Mouse (Mus musculus) cerebellum, adult 9-10 months (tissue): ENCODE results near the gene Gm3409.
A peak's percentile ranks its signal among the peaks of the same experiment; 100 is the strongest.
"Not testable (repeated sequence)": the region's sequence is repeated elsewhere in the genome, so short reads cannot be mapped to it uniquely, and the experiment has no call there.

ENCODE experiments used
- DNase-seq: peaks from one replicate; pipeline ENCODE4 v3.0.0; 2022

Gene Gm3409

GRCm38 (mm10) chr5:146537347-146537746 is at the start of gene Gm3409:
Gene Gm3409 (plus strand): TSS chr5:146537647.
- DNase-seq: not testable (repeated sequence)

- DNase-seq: peak; percentile 53
Observed at GRCm38 (mm10) chr5:146488959-146489358, 48.5 kb upstream of the Gm3409 start.

- DNase-seq: not testable (repeated sequence)
Observed at GRCm38 (mm10) chr5:146491063-146491462, 46.4 kb upstream of the Gm3409 start, which contains the start of gene Gm6370. Gene Gm6370 (plus strand): TSS chr5:146491363.

DNA sequence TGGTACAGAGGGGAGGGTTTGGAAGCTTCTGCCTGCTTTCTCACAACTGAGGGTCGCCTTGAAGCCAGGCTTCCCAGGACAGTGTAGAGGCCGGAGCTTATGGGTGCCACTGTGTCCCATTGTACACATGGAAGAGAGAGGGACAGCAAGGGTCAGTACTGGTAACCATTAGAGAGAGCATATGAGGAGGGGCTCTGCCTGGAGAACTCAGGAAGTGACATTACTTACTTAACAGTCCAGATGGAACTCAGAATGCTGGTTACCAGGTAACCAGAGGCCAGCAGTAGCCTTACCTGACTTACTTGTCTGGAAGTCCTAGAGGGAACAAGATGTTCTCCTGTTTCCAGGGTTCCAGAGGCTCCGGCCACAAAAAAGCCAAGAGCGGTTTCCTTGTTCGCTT is 35.3 kb upstream of the Gm3409 start, which contains the start of gene 4930449I24Rik:
4930449I24Rik (plus strand) TSS at position 301 of the 400 bp plus-strand sequence.
- not testable (repeated sequence) for DNase-seq

GRCm38 (mm10) chr5:146513823-146514222 is 23.6 kb upstream of the Gm3409 start, which contains the start of gene Gm3402:
Gene Gm3402 (plus strand): TSS chr5:146514123.
- not testable (repeated sequence) for DNase-seq

DNA sequence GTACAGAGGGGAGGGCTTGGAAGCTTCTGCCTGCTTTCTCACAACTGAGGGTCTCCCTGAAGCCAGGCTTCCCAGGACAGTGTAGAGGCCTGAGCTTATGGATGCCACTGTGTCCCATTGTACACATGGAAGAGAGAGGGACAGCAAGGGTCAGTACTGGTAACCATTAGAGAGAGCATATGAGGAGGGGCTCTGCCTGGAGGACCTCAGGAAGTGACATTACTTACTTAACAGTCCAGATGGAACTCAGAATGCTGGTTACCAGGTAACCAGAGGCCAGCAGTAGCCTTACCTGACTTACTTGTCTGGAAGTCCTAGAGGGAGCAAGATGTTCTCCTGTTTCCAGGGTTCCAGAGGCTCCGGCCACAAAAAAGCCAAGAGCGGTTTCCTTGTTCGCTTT is 11.9 kb upstream of the Gm3409 start, which contains the start of gene Gm3404:
Gm3404 (plus strand) TSS at position 301 of the 400 bp plus-strand sequence.
- DNase-seq: not testable (repeated sequence)

GRCm38 (mm10) chr5:146555836-146556235 is 18.4 kb downstream of the Gm3409 start, which contains the start of gene Gm3415:
Gene Gm3415 (plus strand): TSS chr5:146556136.
- not testable (repeated sequence) for DNase-seq

GRCm38 (mm10) chr5:146564259-146564658 is 26.8 kb downstream of the Gm3409 start:
- DNase-seq: no peak

DNA sequence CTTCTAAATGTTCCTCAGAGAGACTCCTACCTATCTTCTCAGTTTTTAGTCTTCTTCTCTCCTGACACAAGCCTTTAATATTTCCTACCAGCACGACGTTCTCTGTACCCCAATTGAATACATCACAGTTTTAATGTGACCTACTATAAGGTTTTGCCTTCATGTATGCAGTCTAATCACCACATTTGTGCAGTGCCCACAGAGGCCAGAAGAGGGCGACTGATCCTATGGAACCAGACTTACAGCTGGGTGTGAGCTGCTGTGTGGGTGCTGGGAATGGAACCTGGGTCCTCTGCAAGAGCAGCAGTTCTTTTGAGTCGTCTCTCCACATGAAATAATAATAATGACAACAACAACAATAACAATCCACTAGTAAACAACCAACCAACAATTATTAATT is 29.6 kb downstream of the Gm3409 start:
- no peak for DNase-seq

- DNase-seq: not testable (repeated sequence)
Observed at GRCm38 (mm10) chr5:146570179-146570578, 32.7 kb downstream of the Gm3409 start.

DNA sequence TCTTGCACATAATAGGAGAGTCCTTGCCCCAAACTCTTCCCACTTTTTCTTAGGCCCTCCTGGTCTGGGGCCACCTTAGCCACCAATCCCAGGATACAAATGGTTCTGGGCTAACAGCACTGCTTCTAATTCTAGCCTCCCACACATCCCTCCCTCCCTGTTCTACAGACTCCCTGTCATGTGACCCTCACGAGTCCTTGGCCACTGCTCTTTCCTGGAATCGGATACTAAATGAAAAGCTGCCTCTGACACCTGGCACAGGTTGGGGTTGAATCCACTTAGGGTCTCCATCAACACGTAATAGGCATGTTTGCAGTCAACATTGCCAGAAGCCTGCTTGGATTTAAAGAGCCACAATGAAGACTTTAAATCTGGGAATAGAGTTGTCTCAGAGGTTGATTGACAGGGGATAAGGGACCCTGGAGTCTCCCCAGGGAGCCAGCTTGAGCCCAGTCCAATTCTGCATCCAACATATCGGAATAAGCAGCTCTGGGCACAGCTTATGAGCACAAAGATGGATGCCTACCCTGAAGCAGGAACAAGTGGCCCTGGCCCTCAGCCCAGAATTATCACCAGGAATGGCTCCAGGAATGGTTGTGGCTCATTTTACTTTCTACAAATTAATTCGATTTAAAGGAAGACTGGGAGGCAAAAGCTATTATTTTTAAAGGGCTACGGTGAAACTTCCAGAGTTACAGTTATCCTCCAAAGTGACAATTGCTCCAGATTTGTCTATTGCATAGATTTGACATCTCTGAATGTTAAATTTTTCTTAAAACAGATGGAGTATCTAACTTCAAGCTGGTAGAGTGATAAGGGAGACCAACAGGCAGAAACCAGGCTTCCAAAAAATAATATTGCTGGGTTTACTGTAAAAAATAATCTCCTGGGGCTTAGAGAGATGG is 34.6 kb downstream of the Gm3409 start:
- DNase-seq: not testable (repeated sequence)

GRCm38 (mm10) chr5:146572735-146573042 is 35.2 kb downstream of the Gm3409 start:
- not testable (repeated sequence) for DNase-seq

GRCm38 (mm10) chr5:146576668-146577067 is 39.2 kb downstream of the Gm3409 start:
- no peak for DNase-seq

DNA sequence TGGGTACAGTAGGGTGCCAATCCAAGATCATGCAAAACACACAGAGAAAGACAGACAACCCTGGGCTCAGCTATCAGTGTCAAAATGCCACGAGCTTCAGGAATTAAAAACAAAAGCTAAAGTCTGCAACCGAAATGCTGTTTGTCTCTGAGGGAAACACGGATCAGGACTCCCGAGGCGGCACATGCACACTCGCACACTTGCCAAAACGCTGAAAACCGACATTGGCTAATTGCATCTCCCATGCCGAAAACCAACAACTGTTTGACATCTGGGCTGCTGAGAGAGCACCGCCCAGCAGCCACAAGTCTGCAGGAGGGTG is 46.7 kb downstream of the Gm3409 start:
- no peak for DNase-seq

GRCm38 (mm10) chr5:146584478-146585306 is 47.2 kb downstream of the Gm3409 start, which contains the start of gene Gpr12:
Gene Gpr12 (minus strand): TSS chr5:146585239.
- no peak for DNase-seq

DNA sequence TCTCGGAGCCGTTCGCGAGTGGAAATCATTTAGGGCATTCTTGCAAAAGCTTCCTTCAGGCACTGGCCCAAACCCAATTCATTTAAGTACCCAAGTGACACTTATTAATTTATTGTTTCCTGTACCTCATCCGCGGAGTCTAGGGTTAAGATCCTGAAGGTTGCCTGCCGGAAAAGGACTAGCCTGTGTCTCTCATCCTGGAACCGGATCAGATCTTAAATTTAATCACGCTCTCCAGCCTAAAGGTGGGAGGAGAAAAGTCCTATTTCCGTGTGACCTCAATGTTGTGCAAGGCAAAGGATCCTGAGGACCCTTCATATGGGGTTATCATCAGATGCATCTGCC is 47.8 kb downstream of the Gm3409 start:
- DNase-seq: no peak

DNA sequence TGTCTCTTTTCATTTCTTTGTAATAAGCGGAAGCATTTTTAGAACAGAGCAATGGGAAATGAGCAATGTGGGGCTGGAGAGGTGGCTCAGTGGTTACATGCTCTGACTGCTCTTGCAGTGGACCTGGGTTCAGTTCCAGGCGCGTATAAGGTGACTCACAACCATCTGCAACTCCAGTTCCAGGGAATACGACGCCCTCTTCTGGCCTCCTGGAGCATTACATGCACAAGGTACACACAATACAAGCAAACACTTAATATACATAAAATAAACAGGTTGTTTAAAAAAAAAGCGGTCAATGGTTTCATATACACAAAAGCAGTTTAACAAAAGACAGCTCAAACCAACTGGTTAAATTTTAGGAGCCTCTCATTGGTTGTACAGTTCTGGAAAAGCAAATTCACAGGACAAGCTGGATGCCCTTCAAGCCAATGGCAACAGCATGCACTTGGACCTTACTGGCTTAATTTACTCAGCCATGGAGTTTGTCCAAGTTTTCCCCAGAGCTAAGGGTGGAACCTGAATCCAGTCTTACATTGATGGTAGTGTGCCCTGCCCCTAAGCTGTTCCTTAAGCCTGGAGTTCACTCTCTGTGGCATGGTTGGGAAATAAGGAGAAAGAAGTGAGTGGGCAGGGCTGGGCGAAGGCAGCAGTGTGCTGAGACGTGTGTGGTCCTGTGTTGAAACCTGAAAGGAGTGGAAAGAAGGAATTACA is 49.1 kb downstream of the Gm3409 start:
- no peak for DNase-seq
